14 mouse cellular contexts compared by ENCODE assay signal in genomic region chr12:100910731-100911130, GRCm38 (mm10). TPM values are rescaled to one million over a fixed set of nuclear protein-coding genes. Genes with fewer than 3 reads are reported as not detected.
A peak's percentile ranks its signal among the peaks of the same experiment; 100 is the strongest.
DNase-seq lines count a peak whose midpoint lies in the region; TF ChIP-seq lines count a peak whose summit lies in the region.
"Had no signal": no experiment of that assay in that cellular context is flagged by ENCODE, and none has a peak within 500 bp of the region (broad histone marks: within the 10 kb centered on the region; RNA-seq: fewer than 3 reads in every experiment).

No protein-coding gene starts in this region.

- H3K27me3 ChIP-seq in E14TG2a.4 (ENCODE audit: insufficient read depth, low read length), result peaks cover 33% of the 10 kb centered on the region

- peaks cover 12% of the 10 kb centered on the region for H3K9me3 ChIP-seq in E14TG2a.4 (ENCODE audit: low read length)
- H3K9me3 ChIP-seq: midbrain, embryonic 12.5 days had no signal

- intact Hi-C loops in gastrocnemius, adult 2 months (cut with DNase I), result no loop called here

- no peak overlapping the region for H3K4me3 ChIP-seq in gastrocnemius, adult 2 months
- 0 out of 2 replicates have a peak overlapping the region, but pooled peaks have one; percentile 4 for H3K4me3 ChIP-seq in E14TG2a.4 (replicated peaks; ENCODE audit: low read length)
- H3K4me3 ChIP-seq: midbrain, embryonic 12.5 days had no signal

- H3K4me1 ChIP-seq in E14TG2a.4 (replicated peaks; ENCODE audit: low read depth, low read length), result peaks cover 49% of the 10 kb centered on the region

- no peak for TF ChIP-seq CTCF in gastrocnemius, adult 2 months (IDR thresholded peaks at IDR 0.05)
- no peak for TF ChIP-seq CTCF in E14TG2a.4 (conservative IDR thresholded peaks at IDR 0.05; ENCODE audit: low read length)

- H3K36me3 ChIP-seq in E14TG2a.4 (ENCODE audit: insufficient read depth, low read length), result peaks cover 49% of the 10 kb centered on the region

- DNase-seq in gastrocnemius, adult 2 months, result peak; percentile 48
- DNase-seq in gastrocnemius, adult 18-20 months (ENCODE audit: low spot score), result no peak
- DNase-seq in cerebellum, adult 8-10 months, result peak; percentile 67
- DNase-seq in left cerebral cortex, adult 11 months (ENCODE audit: low spot score), result peak; percentile 41
- DNase-seq in spleen, adult 12 weeks (ENCODE audit: low spot score), result no peak
- no peak for DNase-seq in yolk sac, embryonic 10.5 days (ENCODE audit: low spot score)
- no peak for DNase-seq in heart, adult 9 months (ENCODE audit: low spot score in 2 of 2)
- DNase-seq: gastrocnemius, postnatal 25 days; kidney, adult 2 months; lung, postnatal 14 days; thymus, postnatal 36 days had no signal

- H3K27ac ChIP-seq in gastrocnemius, adult 2 months, result no peak overlapping the region
- H3K27ac ChIP-seq: hindbrain, embryonic 14.5 days; midbrain, embryonic 12.5 days had no signal

RNA-seq across cellular contexts. Expression of gene Gpr68, which starts 2.7 kb away (rescaled TPM):
- under 1 TPM in 1 of 2 experiments, not detected in 1; 0.14 TPM for total RNA-seq in gastrocnemius, adult 2 months (2021)
- total RNA-seq in gastrocnemius, adult 18-20 months (2021), result under 1 TPM in 1 of 2 experiments, not detected in 1; 0.26 TPM

Comparison
In these comparisons a context has a peak if more than half of its experiments do, and no peak if none do; other contexts are left out.
1. DNase-seq: peak in gastrocnemius, adult 2 months (single experiment), cerebellum, adult 8-10 months (single experiment) and left cerebral cortex, adult 11 months (single experiment); none in gastrocnemius, adult 18-20 months (single experiment), spleen, adult 12 weeks (single experiment), yolk sac, embryonic 10.5 days (single experiment) and heart, adult 9 months (0 of 2).